Comparison of ENCODE assay signal across 7 mouse cellular contexts in the genomic region with DNA sequence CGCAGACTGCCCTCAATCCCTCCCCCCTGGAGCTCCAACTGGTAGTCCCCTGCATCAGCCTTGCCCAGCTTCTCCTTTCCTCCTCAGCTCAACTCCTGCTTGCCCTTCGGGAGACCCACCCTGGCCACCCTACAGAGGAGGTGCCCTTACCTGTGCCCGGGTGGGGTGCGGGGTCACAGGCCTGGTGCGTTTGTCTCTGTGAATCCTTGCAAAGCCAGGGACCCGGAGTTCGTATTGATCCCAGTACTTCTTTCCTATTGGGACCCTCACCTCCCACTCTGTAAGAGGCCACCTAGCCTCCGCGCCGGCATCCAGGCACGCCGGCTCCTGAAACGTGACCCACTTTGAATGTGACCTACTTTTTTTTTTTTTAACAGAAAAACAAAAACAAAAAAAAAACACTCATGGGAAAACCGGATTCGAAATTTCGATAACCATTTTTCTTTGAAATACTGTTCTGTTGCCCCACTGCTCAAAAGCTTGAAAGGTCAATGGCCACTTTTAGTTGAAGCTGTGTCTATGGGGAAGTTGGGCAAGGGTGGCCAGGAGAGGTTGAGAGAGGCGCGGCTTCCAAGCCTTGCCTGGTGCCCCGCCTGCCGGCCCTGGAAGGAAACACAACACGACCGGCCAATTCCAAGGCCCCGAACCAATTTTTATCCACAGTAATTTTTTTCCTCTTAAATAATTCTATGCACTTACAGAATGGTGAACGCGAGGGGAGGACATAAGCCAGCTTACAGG. TPM values are rescaled to one million over a fixed set of nuclear protein-coding genes. Genes with fewer than 3 reads are reported as not detected.
DNase-seq lines count a peak whose midpoint lies in the region; ATAC-seq lines count a peak whose summit lies in the region.

No protein-coding gene starts in this region.

- peak; percentile 78 to 94 for DNase-seq in adrenal gland, adult (ENCODE audit: inconsistent age in 2 of 2, low spot score in 1 of 2)
- peak; percentile 62 to 77 for DNase-seq in cerebellum, postnatal 4 days (ENCODE audit: low spot score in 2 of 2)
- peak; percentile 81 for DNase-seq in gastrocnemius, postnatal 14 days
- peak; percentile 83 for DNase-seq in limb, embryonic 11.5 days (ENCODE audit: low spot score)
- DNase-seq in spleen, adult 12 weeks (ENCODE audit: low spot score): peak; percentile 24

- peak; percentile 30 for ATAC-seq in inflammation-experienced regulatory T-cells, adult 6 months
- ATAC-seq in limb, embryonic 11.5 days (ENCODE audit: insufficient number of reproducible peaks, low FRiP score, low TSS enrichment, low read depth): no peak
- no peak; the same call in 1 of the 2 replicates for ATAC-seq in midbrain, embryonic 12.5 days (ENCODE audit: low FRiP score, low read depth)

- no peak overlapping the region; the same call in 1 of the 2 replicates for H3K9ac ChIP-seq in limb, embryonic 11.5 days (ENCODE audit: low read length)
- H3K9ac ChIP-seq in midbrain, embryonic 12.5 days (replicated peaks): peak overlapping the region; percentile 58

- no peaks in the 10 kb centered on the region for H3K27me3 ChIP-seq in limb, embryonic 11.5 days (ENCODE audit: control insufficient read depth, insufficient read depth, low read length)
- peaks cover 16% of the 10 kb centered on the region for H3K27me3 ChIP-seq in midbrain, embryonic 12.5 days

- peak overlapping the region; percentile 95 for H3K4me2 ChIP-seq in limb, embryonic 11.5 days (ENCODE audit: low read depth, severe bottlenecking)
- H3K4me2 ChIP-seq in midbrain, embryonic 12.5 days (replicated peaks): peak overlapping the region; percentile 98

- 0 out of 2 replicates have a peak overlapping the region, but pooled peaks have one; percentile 5 for H3K27ac ChIP-seq in limb, embryonic 11.5 days (replicated peaks; ENCODE audit: low read depth, low read length)
- peak overlapping the region; percentile 85; the same call in 1 of the 2 replicates for H3K27ac ChIP-seq in midbrain, embryonic 12.5 days (replicated peaks)

- no peaks in the 10 kb centered on the region for H3K9me3 ChIP-seq in limb, embryonic 11.5 days (ENCODE audit: control insufficient read depth, low read length)
- no peaks in the 10 kb centered on the region for H3K9me3 ChIP-seq in midbrain, embryonic 12.5 days

- peaks cover 6% of the 10 kb centered on the region; the same call in 1 of the 2 replicates for H3K4me1 ChIP-seq in limb, embryonic 11.5 days (ENCODE audit: control insufficient read depth, insufficient read depth, low read length)
- peaks cover 15% of the 10 kb centered on the region for H3K4me1 ChIP-seq in midbrain, embryonic 12.5 days

- WGBS in limb, embryonic 11.5 days: under 1% methylated on average over 25 of the region's 25 CpGs
- WGBS in midbrain, embryonic 12.5 days: under 1% methylated on average over 25 of the region's 25 CpGs

- no peaks in the 10 kb centered on the region for H3K36me3 ChIP-seq in limb, embryonic 11.5 days (ENCODE audit: control insufficient read depth, insufficient read depth, low read length)
- H3K36me3 ChIP-seq in midbrain, embryonic 12.5 days: no peaks in the 10 kb centered on the region

- H3K4me3 ChIP-seq in limb, embryonic 11.5 days (ENCODE audit: low read depth, low read length): peak overlapping the region; percentile 57
- peak overlapping the region; percentile 71 for H3K4me3 ChIP-seq in midbrain, embryonic 12.5 days

- intact Hi-C loops in gastrocnemius, postnatal 14 days (cut with DNase I; ENCODE audit: low total_unique reads): loop anchor here (5.0 kb wide), 3 partner anchors 100 to 330 kb away; no protein-coding TSS in a partner anchor

RNA-seq across cellular contexts. Expression of a gene that starts 0.7 kb away (rescaled TPM):
- total RNA-seq in gastrocnemius, postnatal 14 days (2021): 1 to 10 TPM; 8.2 to 9.4 TPM
- 10 to 100 TPM; 27.9 to 49.8 (median 37.4) TPM for polyA plus RNA-seq in inflammation-experienced regulatory T-cells, adult 6 months (2017; shearing (Covaris generic))
- 42.9 and 48.1 TPM in 2 replicates for polyA plus RNA-seq in limb, embryonic 11.5 days (2014; fragmentation: Nextera tagmentation; extraction: Ambion mirVana)
- 37.9 and 38.4 TPM in 2 replicates for polyA plus RNA-seq in midbrain, embryonic 12.5 days (2016; fragmentation: Nextera tagmentation; extraction: Ambion mirVana)

Comparison
In these comparisons a context has a peak if more than half of its experiments do, and no peak if none do; other contexts are left out.
1. DNase-seq: peak in every context shown above with its lines; median percentile 86 in adrenal gland, adult; 83 in limb, embryonic 11.5 days; 81 in gastrocnemius, postnatal 14 days; 70 in cerebellum, postnatal 4 days; 24 in spleen, adult 12 weeks.